Mouse (Mus musculus): ENCODE data around the gene Wfdc11.
"Not testable (repeated sequence)": the region's sequence is repeated elsewhere in the genome, so short reads cannot be mapped to it uniquely, and the experiment has no call there.

Gene Wfdc11

DNA sequence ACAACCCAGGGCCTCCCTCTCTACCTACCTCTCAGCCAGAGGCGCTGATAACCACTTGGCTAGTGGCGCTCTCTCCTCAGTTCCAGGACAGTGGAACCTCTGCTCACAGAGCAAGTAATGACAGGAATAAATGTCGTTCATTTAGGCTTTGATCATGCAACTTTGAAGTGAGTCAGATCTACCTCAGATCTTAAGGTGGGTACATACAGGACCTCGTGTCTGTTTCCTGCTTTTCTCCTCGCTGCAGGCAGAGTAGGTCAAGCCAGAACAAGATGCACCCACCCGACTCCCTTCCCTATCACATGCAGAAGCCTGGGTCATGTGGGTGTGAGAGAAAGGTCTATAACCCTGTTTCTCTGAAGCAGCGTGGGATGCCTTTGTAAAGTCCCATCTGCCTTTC, at the start of gene Wfdc11:
Gene Wfdc11 (minus strand): TSS at position 101 of the 400 bp plus-strand sequence.
- no peak for DNase-seq (ENCODE audit: low read depth, low spot score)

DNA sequence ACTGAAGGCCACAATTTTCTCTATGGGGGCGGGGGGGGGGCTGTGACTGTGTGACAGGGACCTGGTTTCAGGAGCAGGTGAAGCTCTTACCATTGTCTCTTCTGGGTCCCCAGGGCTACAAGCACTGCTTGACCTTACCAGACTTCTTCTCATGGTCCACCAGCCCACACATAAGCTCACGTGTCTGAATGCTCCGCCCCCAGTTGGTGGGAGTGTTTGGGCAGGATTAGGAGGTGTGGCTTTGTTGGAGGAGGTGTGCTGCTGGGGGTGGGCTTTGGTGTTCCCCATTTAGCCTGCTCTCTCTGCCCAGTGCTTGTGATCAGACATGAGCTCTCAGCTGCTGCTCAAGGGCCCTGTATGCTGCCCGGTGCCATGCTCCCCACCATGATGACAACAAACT, 49.4 kb upstream of the Wfdc11 start:
- no peak for DNase-seq (ENCODE audit: low read depth, low spot score)

DNA sequence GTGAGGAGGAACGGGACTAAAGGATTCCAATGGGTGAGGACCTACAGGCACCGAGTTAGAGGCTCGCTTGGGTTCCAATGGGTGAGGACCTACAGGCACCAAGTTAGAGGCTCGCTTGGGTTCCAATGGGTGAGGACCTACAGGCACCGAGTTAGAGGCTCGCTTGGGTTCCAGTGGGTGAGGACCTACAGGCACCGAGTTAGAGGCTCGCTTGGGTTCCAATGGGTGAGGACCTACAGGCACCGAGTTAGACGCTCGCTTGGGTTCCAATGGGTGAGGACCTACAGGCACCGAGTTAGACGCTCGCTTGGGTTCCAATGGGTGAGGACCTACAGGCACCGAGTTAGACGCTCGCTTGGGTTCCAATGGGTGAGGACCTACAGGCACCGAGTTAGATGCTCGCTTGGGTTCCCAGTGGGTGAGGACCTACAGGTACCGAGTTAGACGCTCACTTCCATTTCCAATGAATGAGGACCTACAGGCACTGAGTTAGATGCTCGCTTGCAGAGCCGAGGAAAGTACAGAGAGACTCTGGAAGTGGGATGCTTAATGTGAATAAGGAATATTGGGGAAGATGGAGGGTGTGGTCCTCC, 42.4 kb upstream of the Wfdc11 start:
- not testable (repeated sequence) for DNase-seq (ENCODE audit: low read depth, low spot score)

DNA sequence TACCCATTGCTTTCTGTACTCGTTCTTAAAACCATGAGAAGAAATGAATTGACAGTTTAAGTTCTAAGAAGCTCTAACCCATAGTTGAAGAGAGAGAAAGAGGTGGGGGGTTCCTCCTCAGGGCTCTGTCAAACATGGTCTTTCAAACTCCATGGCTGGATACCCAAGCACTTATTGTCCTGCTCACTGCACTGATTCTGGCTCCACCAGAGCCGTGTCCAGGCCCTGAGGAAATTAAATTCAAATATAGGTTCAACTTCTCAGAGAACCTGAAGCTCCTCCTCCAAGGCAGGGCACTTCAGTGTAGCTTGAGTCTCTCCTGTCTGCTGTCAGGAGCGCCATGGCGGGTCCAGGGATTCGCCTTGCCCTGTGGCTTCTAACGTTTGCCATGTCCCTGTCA, 41.1 kb upstream of the Wfdc11 start, which contains the start of gene Spint5:
Gene Spint5 (plus strand): TSS at position 301 of the 400 bp plus-strand sequence.
- DNase-seq (ENCODE audit: low read depth, low spot score) = no peak

DNA sequence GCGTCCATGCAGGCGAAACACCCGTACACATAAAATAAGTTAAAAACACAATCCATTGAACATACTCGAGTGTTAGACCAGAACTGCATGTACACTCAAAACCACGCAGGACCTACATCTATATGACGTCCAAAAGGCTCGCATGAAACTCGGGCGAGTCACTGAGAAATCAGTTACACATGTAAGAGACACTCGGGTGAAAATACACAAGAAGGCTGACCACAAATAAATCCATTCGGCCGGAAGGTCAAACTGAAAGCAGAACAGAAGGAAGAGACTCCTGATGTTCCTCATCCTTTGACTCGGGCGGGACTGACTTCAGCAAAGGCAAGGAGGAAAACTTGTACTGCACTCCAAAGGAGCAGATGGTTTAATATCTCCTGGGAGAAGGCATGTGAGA, 32.1 kb upstream of the Wfdc11 start:
- no peak for DNase-seq (ENCODE audit: low read depth, low spot score)

DNA sequence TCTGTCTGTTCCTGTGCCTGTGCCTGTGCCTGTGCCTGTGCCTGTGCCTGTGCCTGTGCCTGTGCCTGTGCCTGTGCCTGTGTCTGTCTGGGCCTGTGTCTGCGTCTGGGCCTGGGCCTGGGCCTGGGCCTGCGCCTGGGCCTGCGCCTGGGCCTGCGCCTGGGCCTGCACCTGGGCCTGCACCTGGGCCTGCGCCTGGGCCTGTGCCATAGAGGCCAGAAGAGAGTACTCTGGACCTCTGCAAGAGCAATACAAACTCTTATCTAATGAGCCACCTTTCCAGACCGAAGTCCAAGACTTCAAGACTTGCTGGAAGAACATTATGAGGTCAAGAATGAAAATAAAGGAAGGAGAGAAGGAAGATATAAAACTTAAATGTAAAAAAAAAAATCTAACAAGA, 31.4 kb upstream of the Wfdc11 start:
- no peak for DNase-seq (ENCODE audit: low read depth, low spot score)

DNA sequence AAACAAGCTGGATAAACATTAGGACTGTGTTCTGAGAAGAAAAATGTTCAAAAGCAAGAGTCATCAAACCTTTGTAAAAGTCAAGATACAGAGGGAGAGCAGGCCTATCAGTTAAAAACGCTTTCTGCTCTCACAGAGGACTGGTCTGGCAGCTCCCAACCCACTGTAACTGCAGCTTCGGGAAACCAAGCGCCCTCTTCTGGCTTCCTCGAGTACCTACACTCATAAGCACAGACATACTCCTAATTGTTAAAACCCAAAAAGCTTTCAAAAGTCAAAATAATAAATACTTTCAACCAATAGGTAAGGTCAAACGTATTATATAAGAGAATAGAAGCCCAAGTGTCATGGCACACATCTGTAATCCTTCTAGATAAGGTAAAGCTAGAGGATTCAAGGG, 30.3 kb upstream of the Wfdc11 start:
- DNase-seq (ENCODE audit: low read depth, low spot score) = no peak

DNA sequence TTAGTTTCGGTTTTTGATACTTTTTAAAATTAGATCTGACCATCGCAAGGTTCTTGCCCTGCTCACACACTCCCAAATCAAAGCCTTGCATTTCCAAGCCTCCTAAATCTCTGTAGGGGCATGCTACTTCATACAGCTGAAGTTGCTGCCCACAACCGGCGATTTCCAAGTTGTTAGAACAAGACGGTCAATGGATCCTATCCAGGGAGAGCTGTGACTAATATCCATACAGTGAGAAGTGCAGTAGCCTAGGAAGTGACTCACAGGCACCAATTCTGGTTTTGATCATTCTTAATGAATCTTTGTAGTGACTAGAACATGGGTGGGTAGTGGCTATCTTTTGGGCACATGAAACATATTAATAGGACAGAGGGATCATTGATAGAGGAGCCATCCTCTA, 27.9 kb upstream of the Wfdc11 start:
- DNase-seq (ENCODE audit: low read depth, low spot score) = no peak

DNA sequence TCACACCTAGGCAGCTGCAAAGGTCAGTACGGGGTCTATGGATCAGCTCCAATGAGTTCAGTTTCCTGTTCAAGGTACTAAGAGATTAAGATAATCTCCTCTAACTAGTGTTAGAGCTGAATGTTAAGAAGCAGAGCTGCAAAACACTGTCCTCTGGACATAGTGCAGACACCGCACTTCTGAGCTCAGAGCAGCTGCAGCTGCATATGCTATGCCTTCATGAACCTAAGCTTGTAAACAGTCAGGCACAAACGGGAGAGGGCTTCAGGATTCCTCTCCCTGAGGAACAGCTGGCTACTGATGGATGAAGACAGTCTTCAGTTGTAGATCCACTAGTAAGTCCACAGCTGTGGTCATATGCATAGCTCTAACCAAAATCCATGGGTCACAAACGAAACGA, 27.1 kb upstream of the Wfdc11 start:
- DNase-seq (ENCODE audit: low read depth, low spot score) = no peak

DNA sequence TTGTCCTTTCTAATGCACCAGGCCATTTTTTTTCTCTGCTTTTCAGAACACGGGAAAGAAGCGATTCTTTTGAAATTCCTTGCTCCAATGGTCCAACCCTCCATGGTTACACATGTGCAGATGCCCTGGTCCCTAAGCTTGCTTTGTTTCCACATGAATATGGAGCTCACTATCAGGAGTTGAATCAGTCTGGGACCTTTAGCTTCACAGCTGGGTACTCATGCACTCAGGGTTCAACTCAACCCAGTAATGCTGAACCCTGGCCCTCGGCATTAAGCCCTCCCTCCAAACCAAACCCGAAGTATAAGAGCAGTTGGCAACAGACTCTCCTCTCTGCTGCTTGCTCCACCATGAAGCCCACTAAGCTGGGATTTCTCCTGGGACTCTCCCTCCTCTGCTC, 24.3 kb upstream of the Wfdc11 start, which contains the start of gene Spint4:
Gene Spint4 (plus strand): TSS at position 301 of the 400 bp plus-strand sequence.
- DNase-seq (ENCODE audit: low read depth, low spot score) = no peak

DNA sequence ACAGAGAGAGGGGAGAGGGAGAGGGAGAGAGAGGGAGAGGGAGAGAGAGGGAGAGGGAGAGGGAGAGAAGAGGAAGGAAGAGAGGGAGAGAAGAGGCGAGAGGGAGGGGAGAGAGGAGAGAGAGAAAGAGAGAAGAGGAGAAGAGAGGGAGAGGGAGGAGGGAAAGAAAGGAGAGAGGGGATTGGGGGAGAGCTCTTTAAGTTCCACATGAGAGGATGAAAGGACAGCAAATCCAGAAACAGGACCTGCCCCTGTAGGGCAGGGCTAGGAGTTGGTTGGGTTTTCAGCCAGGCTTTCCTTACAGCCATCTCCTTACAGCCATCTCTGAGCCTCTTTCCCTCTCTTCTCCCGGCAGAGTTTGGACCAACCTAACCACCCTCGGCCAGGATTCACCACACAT, 10.9 kb upstream of the Wfdc11 start, which contains the start of gene Wfdc13:
Gene Wfdc13 (plus strand): TSS at position 301 of the 400 bp plus-strand sequence.
- no peak for DNase-seq (ENCODE audit: low read depth, low spot score)

DNA sequence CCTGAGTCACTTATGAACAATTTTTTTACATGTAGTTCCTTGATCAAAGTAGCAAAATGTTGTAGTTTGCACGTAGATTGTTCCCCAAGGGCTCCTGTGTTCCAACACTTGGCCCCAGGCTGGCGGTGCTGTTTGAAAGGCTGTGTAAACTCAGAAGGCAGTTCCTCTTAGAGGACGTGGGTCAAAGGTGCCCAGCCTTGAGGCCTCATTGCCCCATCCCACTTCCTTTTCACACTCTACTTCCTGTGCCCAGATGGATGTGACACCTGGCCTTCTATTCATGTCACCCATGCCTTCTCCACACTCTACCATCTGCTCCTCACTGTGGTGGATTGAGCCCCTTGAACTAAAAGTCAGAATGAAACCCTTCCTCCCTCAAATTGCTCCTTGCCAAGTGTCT, 6.0 kb upstream of the Wfdc11 start:
- DNase-seq (ENCODE audit: low read depth, low spot score) = no peak

DNA sequence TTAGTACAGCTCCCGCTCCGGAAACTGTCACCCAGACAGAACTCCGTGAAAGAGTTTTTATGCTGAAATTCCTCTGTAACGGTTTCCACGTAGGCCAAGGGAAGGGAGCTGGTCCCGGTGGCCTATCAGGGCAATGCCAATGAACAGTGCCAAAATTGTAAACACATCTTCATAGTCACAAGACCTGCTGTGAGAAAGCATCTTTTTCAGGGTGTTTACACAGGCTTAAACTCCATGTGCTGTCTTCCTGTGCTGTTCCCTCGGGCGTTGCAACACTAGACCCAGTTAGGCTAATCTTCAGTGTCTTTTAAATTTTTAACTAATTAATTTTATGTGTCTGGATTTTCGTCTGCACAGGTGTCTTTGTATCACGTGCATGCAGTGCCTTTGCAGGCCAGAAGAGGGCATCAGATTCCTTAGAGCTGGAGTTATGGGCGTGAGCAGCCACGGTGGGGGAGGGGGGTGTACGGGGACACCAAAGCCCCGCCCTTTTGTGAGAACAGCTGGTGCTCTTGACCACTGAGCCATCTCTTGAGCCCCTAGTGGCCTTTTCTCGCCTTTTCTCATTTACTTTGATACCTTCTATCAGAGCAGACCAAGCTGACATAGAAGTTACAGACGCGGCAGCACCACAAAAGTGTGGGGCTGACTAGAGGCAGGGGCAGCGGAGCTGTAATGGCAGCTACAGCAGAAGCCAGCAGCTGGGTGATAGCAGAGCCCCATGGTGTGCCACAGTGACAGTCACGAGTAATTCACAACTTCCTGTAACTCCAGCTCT, 5.2 kb upstream of the Wfdc11 start:
- DNase-seq (ENCODE audit: low read depth, low spot score) = peak; percentile 70

DNA sequence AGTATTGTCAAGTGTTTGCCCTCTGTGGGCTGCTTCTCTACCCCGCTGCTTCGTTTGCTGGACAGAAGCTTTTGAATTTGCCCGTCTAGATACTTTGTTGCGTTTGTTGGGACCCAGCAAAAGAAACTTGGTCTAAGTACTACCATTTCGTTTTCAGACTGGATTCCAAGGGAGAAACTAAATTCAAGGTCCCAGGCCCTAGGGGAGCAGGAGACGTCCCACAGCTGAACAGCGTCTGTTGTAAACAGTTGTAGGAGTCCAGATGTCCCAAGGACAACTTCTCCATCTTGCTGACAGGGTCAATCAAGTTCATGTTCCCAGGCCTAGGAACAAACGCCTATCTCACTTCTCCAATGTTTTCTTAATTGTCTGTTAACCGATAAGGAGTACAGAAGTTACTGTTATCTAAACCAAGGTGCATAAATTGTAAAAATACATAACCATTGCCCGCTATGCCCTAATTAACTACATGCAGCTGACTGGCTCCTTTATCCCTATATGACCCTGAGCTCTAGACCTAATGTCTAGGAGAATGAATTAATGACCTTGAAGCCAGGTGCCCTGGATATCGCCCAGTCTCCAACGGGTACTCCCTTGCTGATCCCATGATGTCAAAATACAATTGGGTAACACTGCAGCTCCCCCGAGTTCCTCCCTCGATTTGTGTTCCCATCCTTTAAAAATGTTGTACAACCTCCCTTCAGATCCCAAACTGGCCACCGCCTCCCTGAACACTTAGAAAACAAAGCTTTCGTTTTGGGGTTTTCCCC, 3.2 kb upstream of the Wfdc11 start:
- no peak for DNase-seq (ENCODE audit: low read depth, low spot score)

DNA sequence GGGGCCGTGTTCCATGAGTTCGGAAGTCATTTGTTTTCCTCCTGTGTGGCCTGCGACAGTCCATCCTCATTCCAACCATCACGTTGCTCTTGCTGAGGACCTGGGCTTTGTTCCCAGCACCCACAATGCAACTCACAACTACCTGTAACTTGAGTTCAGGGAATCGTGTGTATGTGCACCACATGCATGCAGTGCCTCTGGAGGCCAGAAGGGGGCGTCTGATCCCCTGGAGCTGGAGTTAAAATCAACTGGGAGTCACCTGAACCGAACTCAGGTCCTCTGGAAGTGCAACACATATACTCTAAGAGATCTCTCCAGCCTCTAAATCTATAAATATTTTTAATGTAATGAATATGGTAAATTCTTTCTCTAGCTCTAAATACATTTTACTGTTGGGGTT, 2.2 kb upstream of the Wfdc11 start:
- DNase-seq (ENCODE audit: low read depth, low spot score) = no peak

DNA sequence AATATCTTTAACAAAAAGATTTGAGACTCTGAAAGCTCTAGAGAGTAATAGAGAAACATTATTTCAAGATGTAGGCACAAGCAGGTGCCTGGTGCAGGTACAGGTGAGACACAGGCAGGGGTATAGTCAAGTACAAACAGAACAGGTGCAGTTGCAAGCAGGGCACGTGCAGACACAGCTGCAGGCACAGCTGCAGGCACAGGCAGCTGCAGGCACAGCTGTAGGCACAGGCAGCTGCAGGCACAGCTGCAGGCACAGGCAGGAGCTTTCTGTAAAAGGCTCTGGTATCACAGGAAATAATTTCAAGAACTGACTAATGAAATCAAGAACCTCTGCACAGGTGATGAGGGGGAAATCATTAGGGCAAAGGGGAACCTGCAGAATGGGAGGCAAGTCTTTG, 2.9 kb downstream of the Wfdc11 start:
- no peak for DNase-seq (ENCODE audit: low read depth, low spot score)

DNA sequence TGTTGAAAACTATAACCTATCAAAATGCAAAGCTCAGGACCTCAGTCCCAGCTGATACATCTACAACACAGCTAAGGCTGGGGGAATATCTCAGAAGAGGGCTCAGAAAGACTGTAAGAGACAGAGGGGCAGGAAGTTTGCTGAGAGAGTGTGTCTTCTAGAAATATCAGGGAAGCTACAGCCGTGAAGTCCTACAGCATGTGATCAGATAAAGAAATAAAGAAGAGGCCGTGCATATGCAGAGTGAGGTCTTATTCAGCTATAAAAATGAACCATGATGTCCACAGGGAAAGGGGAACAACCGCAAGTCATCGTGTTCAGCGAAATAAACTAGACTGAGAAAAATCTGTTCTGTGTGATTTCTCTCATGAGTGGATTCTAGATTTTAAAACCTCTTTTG, 3.6 kb downstream of the Wfdc11 start:
- no peak for DNase-seq (ENCODE audit: low read depth, low spot score)

DNA sequence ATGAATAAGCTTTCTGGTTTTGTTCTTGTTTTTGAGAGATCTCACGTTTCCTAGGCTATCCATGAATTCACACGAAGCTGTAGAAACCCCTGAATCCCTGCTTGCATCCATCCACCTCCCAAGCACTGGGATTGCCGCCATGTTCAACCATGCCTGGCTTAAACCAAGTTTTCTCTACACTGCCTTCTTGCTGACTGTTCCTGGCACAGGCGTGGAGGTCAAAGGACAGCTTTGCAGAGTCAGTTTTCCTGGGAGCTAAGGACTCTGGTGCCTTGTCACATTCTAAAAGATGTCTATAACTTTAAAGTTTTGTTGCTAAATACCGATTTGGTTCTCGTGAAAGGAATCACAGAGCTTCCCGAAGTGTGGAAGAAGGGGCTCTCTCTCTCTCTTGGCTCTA, 9.0 kb downstream of the Wfdc11 start:
- no peak for DNase-seq (ENCODE audit: low read depth, low spot score)

DNA sequence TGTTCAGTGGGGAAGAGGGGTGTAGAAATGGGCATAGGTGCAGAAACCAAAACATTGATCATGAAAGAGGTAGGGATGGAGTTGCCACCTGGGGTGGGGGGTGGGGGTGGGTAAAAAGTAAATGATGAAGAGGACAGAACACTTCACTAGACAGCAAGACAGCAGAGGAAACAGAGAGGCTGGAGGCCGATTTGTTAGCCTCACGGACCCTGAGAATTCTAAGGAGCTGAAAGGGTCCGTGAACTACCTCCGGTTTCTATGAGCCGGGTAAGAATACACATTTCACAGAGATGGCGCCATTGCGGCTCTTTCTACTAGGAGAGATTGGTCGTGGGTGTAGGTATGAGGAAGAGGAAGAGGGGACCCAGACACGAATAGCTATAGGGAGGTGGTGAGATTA, 17.4 kb downstream of the Wfdc11 start, which contains the start of gene Wfdc9:
Gene Wfdc9 (minus strand): TSS at position 101 of the 400 bp plus-strand sequence.
- no peak for DNase-seq (ENCODE audit: low read depth, low spot score)

DNA sequence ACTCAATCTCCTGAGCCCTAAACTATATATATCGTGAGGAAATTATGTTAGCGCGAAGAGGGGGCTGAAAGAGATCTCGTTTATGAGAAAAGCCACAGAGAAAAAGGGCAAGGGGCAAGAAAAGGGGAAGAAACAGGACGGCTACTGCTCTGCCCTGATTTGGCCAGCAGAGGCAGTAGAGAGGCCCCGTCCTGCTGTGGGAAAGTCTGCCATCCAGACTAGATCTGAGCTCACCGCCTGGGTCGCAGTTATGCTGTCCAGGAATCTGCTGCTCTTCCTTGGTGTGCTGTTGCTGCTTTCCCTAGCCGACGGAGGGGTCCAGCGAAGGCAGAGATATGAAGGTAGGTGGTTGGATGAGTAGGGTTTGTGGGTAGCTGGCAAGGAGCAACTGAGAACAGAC, 18.0 kb downstream of the Wfdc11 start, which contains the start of gene Wfdc10:
Gene Wfdc10 (plus strand): TSS at position 189 of the 400 bp plus-strand sequence.
- peak; percentile 30 for DNase-seq (ENCODE audit: low read depth, low spot score)

DNA sequence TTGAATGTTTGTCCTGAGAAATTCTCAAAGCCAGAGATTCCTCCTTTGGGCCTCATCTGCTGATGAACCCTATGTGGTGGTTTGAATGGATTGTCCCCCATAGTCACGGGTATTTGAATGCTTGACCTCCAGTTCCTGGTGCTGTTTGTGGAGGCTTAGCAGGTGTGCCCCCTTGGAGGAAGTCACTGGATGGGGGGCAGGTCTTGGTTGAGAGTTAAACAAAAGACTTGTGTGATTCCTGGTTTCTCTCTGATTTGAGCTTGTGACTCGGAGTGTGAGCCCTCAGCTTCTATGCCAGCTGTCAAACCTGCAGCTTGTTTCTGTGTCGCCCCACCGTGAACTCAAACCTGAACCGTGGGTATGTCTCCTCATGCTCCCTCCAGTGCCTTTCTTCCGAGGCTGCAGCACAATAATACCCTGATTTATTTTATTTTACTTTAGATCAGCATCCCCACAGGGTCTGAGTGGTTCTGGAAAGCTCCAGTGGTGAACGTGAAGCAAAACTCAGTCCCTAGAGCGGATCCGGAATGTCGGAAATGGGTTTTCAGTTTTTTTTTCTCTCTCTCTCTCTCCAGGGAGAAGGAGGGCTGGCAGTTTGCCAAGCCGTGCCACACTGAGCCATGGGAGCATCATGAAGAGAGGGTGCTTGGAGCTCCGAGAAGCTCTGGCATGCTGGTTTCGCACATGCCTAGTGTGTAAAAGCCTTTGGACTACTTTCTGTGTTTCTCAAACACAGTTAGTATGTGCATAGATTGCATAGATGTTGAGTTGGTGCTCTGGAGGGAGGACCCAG, 31.8 kb downstream of the Wfdc11 start:
- no peak for DNase-seq (ENCODE audit: low read depth, low spot score)
